Mouse (Mus musculus) frontal cortex, postnatal 14 days (tissue): ENCODE data around the gene Ambra1.

Source experiments
- DNase-seq, 2 experiments: peaks; one replicate each; pipeline ENCODE4 v3.0.0; 2022; ENCODE audit warnings: low spot score in 2 of 2

The Ambra1 gene

GRCm38 (mm10) chr2:91871225-91871624 is 141.3 kb downstream of the Ambra1 start:
- DNase-seq = no peak

GRCm38 (mm10) chr2:91872658-91873057 is 142.7 kb downstream of the Ambra1 start:
- no peak for DNase-seq

GRCm38 (mm10) chr2:91876000-91876805 is 146.3 kb downstream of the Ambra1 start:
- no peak for DNase-seq

GRCm38 (mm10) chr2:91876806-91877140 is 146.8 kb downstream of the Ambra1 start:
- DNase-seq = no peak

- no peak for DNase-seq
Measured at GRCm38 (mm10) chr2:91878387-91879180, 148.7 kb downstream of the Ambra1 start.

GRCm38 (mm10) chr2:91883961-91884360 is 154.0 kb downstream of the Ambra1 start:
- no peak for DNase-seq

- DNase-seq = no peak
Measured at GRCm38 (mm10) chr2:91884616-91885015, 154.7 kb downstream of the Ambra1 start.

- DNase-seq = no peak
Measured at GRCm38 (mm10) chr2:91894716-91895115, 164.8 kb downstream of the Ambra1 start.

GRCm38 (mm10) chr2:91895401-91895800 is 165.5 kb downstream of the Ambra1 start:
- no peak for DNase-seq

GRCm38 (mm10) chr2:91897968-91898367 is 168.0 kb downstream of the Ambra1 start:
- DNase-seq = no peak

GRCm38 (mm10) chr2:91899141-91899540 is 169.2 kb downstream of the Ambra1 start:
- no peak for DNase-seq

GRCm38 (mm10) chr2:91900431-91900830 is 170.5 kb downstream of the Ambra1 start:
- DNase-seq = no peak

GRCm38 (mm10) chr2:91902336-91902735 is 172.4 kb downstream of the Ambra1 start:
- DNase-seq = no peak

- DNase-seq = no peak
Measured at GRCm38 (mm10) chr2:91903171-91903925, 173.4 kb downstream of the Ambra1 start.

GRCm38 (mm10) chr2:91904618-91905307 is 174.8 kb downstream of the Ambra1 start:
- peak; percentile 24 to 27 for DNase-seq

GRCm38 (mm10) chr2:91906141-91906540 is 176.2 kb downstream of the Ambra1 start:
- DNase-seq = no peak

- DNase-seq = no peak
Measured at GRCm38 (mm10) chr2:91912616-91913015, 182.7 kb downstream of the Ambra1 start.

- no peak for DNase-seq
Measured at GRCm38 (mm10) chr2:91913328-91914110, 183.6 kb downstream of the Ambra1 start.

- DNase-seq = no peak
Measured at GRCm38 (mm10) chr2:91916346-91916977, 186.5 kb downstream of the Ambra1 start.

GRCm38 (mm10) chr2:91917096-91917495 is 187.2 kb downstream of the Ambra1 start:
- no peak for DNase-seq
